Mouse (Mus musculus): ENCODE results near the gene Agap1. TPM values are rescaled to one million over a fixed set of nuclear protein-coding genes. Genes with fewer than 3 reads are reported as not detected.

The Agap1 gene
- total RNA-seq, 2 experiments from 2014 or later: 292 to 293 TPM

GRCm38 (mm10) chr1:89467321-89468069, 12.9 kb downstream of the Agap1 start:
- Histone ChIP-seq H3K27ac (peak overlapping the region; percentile 79; the same call in 1 of the 2 replicates), H3K4me3 (no peak overlapping the region)
- TF ChIP-seq CTCF (conservative IDR thresholded peaks at IDR 0.05): no peak
- no peak for DNase-seq (ENCODE audit: low spot score in 2 of 2)

- TF ChIP-seq CTCF (conservative IDR thresholded peaks at IDR 0.05): no peak
- 0 out of 2 replicates have a peak overlapping the region, but pooled peaks have one; percentile 14 for H3K27ac ChIP-seq
- H3K4me3 ChIP-seq: no peak overlapping the region
- no peak for DNase-seq (ENCODE audit: low spot score in 2 of 2)
Observed at GRCm38 (mm10) chr1:89468141-89468540, 13.5 kb downstream of the Agap1 start.

- peak overlapping the region; percentile 76 for H3K27ac ChIP-seq
- DNase-seq (ENCODE audit: low spot score in 2 of 2): no peak
- no peak overlapping the region for H3K4me3 ChIP-seq
- TF ChIP-seq CTCF (conservative IDR thresholded peaks at IDR 0.05): no peak
Observed at GRCm38 (mm10) chr1:89471430-89471829, 16.8 kb downstream of the Agap1 start.

- peak in 1 of 2 experiments; percentile 24 for DNase-seq (ENCODE audit: low spot score in 2 of 2)
- TF ChIP-seq CTCF (conservative IDR thresholded peaks at IDR 0.05): no peak
- H3K27ac ChIP-seq: peak overlapping the region; percentile 76
- no peak overlapping the region for H3K4me3 ChIP-seq
Observed at GRCm38 (mm10) chr1:89471891-89472290, 17.3 kb downstream of the Agap1 start.

GRCm38 (mm10) chr1:89473946-89474345, 19.3 kb downstream of the Agap1 start:
- DNase-seq (ENCODE audit: low spot score in 2 of 2): no peak
- no peak for TF ChIP-seq CTCF (conservative IDR thresholded peaks at IDR 0.05)
- no peak overlapping the region for H3K27ac ChIP-seq
- H3K4me3 ChIP-seq: no peak overlapping the region

- DNase-seq (ENCODE audit: low spot score in 2 of 2): no peak
- H3K4me3 ChIP-seq: no peak overlapping the region
- H3K27ac ChIP-seq: no peak overlapping the region
- no peak for TF ChIP-seq CTCF (conservative IDR thresholded peaks at IDR 0.05)
Observed at GRCm38 (mm10) chr1:89474853-89475252, 20.2 kb downstream of the Agap1 start.

- Histone ChIP-seq H3K27ac (no peak overlapping the region), H3K4me3 (no peak overlapping the region)
- TF ChIP-seq CTCF (conservative IDR thresholded peaks at IDR 0.05): no peak
Observed at GRCm38 (mm10) chr1:89477033-89477432, 22.4 kb downstream of the Agap1 start.

GRCm38 (mm10) chr1:89478571-89479460, 24.2 kb downstream of the Agap1 start:
- H3K27ac ChIP-seq: no peak overlapping the region; the same call in 1 of the 2 replicates
- no peak overlapping the region for H3K4me3 ChIP-seq
- no peak for TF ChIP-seq CTCF (conservative IDR thresholded peaks at IDR 0.05)
- DNase-seq (ENCODE audit: low spot score in 2 of 2): peak in 1 of 2 experiments; percentile 42

More at GRCm38 (mm10) chr1:89477033-89477432, 22.4 kb downstream of the Agap1 start:
- no peak for DNase-seq (ENCODE audit: low spot score in 2 of 2)

- no peak for TF ChIP-seq CTCF (conservative IDR thresholded peaks at IDR 0.05)
- Histone ChIP-seq H3K4me3 (no peak overlapping the region), H3K27ac (no peak overlapping the region)
- no peak for DNase-seq (ENCODE audit: low spot score in 2 of 2)
Observed at GRCm38 (mm10) chr1:89481154-89481553, 26.5 kb downstream of the Agap1 start.

GRCm38 (mm10) chr1:89482812-89483211, 28.2 kb downstream of the Agap1 start:
- no peak for TF ChIP-seq CTCF (conservative IDR thresholded peaks at IDR 0.05)
- DNase-seq (ENCODE audit: low spot score in 2 of 2): no peak
- H3K27ac ChIP-seq: no peak overlapping the region

GRCm38 (mm10) chr1:89486891-89487290, 32.3 kb downstream of the Agap1 start:
- Histone ChIP-seq H3K4me3 (no peak overlapping the region), H3K27ac (no peak overlapping the region)
- no peak for DNase-seq (ENCODE audit: low spot score in 2 of 2)
- no peak for TF ChIP-seq CTCF (conservative IDR thresholded peaks at IDR 0.05)

More at GRCm38 (mm10) chr1:89482812-89483211, 28.2 kb downstream of the Agap1 start:
- H3K4me3 ChIP-seq: no peak overlapping the region

- DNase-seq (ENCODE audit: low spot score in 2 of 2): no peak
- TF ChIP-seq CTCF (conservative IDR thresholded peaks at IDR 0.05): no peak
- Histone ChIP-seq H3K4me3 (no peak overlapping the region), H3K27ac (no peak overlapping the region)
Observed at GRCm38 (mm10) chr1:89489111-89489971, 34.7 kb downstream of the Agap1 start.
